Mouse (Mus musculus): Measurements from ENCODE around the gene Abcb10. TPM values are rescaled to one million over a fixed set of nuclear protein-coding genes. Genes with fewer than 3 reads are reported as not detected.

The Abcb10 gene
- polyA plus RNA-seq, 1 experiment from 2014 or later, result 20.1 TPM

DNA sequence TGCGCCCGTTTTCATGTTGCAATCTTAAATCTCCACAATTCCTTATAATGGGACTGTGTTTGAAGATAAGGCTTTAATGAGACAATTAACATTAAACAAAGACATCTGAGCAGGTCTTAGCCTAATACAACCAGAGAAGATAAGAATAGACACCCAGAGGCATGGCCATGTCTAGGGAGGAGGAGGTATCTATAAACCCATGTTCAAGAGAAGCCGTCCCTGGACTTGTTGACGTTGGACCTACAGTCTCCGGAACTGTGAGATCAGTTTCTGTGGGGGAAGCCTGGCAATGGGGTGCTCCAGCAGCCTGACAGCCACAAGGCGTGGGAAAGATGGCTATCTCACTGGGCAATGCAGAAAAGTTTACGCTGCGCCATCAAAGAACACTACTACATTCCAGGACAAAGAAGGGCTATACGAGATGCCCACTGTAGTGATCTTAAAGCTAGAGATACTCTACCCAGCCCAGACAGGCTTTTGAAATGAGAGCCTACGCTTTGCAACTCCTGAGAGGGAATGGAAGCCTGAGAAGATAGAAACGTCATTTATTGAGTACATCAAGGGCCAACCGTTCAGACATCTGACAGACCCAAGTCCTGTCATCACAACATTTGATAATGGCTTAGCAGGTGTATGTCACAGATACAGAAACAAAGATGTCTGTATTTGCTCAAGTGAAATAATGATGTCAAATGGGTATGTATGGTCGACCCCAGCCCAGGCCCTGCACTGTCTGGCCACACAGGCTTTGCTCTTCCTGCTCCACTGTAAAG lies 7.5 kb upstream of the Abcb10 start:
- H3K27me3 ChIP-seq (ENCODE audit: control insufficient read depth, insufficient read depth, low read length), result no peaks in the 10 kb centered on the region
- no peak for ATAC-seq (ENCODE audit: insufficient read depth, low FRiP score, low TSS enrichment)
- H3K4me1 ChIP-seq (ENCODE audit: control insufficient read depth, insufficient read depth, low read length), result no peaks in the 10 kb centered on the region
- DNase-seq (ENCODE audit: low spot score), result no peak
- 88% methylated on average over 13 of the region's 13 CpGs for WGBS
- H3K4me3 ChIP-seq (ENCODE audit: low read depth, low read length), result no peak overlapping the region
- no peaks in the 10 kb centered on the region for H3K9me3 ChIP-seq (ENCODE audit: control insufficient read depth, low read length)
- H3K4me2 ChIP-seq (ENCODE audit: low read depth), result no peak overlapping the region
- H3K9ac ChIP-seq (ENCODE audit: low read length), result no peak overlapping the region
- H3K36me3 ChIP-seq (ENCODE audit: control insufficient read depth, insufficient read depth, low read length), result no peaks in the 10 kb centered on the region
- H3K27ac ChIP-seq (ENCODE audit: low read depth, low read length), result no peak overlapping the region

DNA sequence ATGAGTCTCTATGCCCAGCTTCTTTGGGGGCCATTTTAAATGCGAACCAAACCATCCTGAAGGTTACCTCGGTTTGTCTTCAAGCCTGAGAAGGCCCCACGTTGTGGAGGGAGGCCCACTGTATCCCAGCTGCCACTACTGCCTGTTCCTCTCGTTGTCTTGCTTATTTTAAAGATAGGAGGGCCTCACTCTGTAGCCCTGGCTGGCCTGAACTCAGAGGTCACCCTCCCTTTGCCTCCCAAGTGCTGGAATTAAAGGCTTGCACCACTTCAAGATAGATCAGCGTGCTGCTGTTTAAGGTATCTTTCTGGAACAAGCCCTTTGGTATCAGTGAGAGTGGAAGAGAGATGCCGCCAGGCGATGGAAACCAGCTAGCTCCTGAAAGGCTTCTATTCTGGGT lies 6.2 kb upstream of the Abcb10 start:
- no peaks in the 10 kb centered on the region for H3K9me3 ChIP-seq (ENCODE audit: control insufficient read depth, low read length)
- H3K4me2 ChIP-seq (ENCODE audit: low read depth), result no peak overlapping the region
- no peaks in the 10 kb centered on the region for H3K4me1 ChIP-seq (ENCODE audit: control insufficient read depth, insufficient read depth, low read length)
- no peak overlapping the region for H3K4me3 ChIP-seq (ENCODE audit: low read depth, low read length)
- WGBS, result 78% methylated on average over 7 of the region's 7 CpGs
- no peaks in the 10 kb centered on the region for H3K27me3 ChIP-seq (ENCODE audit: control insufficient read depth, insufficient read depth, low read length)
- DNase-seq (ENCODE audit: low spot score) (no peak), ATAC-seq (ENCODE audit: insufficient read depth, low FRiP score, low TSS enrichment) (no peak)
- no peak overlapping the region for H3K27ac ChIP-seq (ENCODE audit: low read depth, low read length)
- no peaks in the 10 kb centered on the region for H3K36me3 ChIP-seq (ENCODE audit: control insufficient read depth, insufficient read depth, low read length)
- H3K9ac ChIP-seq (ENCODE audit: low read length), result no peak overlapping the region

DNA sequence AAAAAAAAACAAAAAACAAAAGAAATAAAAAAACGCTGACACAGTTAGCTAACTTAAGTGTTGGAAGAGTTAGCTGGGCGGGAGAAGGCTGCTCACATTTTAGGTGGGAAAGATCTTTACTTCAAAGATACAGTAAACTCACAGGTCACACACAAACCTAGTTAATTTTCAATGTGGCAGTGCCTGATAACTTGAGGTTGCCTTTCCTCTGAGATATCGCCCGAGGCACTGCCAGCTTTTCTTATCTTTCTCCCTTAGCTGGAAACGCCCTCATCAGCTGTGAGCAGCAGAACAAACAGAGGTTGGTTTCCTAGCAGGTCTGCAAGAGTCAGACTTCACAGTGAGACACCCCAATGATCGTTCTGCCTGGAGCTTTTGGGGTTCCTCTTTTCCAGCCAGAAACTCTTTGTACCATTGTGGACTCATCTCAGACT lies 5.7 kb upstream of the Abcb10 start:
- ATAC-seq (ENCODE audit: insufficient read depth, low FRiP score, low TSS enrichment) (no peak), DNase-seq (ENCODE audit: low spot score) (no peak)
- no peaks in the 10 kb centered on the region for H3K4me1 ChIP-seq (ENCODE audit: control insufficient read depth, insufficient read depth, low read length)
- H3K27ac ChIP-seq (ENCODE audit: low read depth, low read length), result no peak overlapping the region
- 81% methylated on average over 6 of the region's 6 CpGs for WGBS
- no peak overlapping the region for H3K4me2 ChIP-seq (ENCODE audit: low read depth)
- H3K27me3 ChIP-seq (ENCODE audit: control insufficient read depth, insufficient read depth, low read length), result no peaks in the 10 kb centered on the region
- H3K9ac ChIP-seq (ENCODE audit: low read length), result no peak overlapping the region
- no peak overlapping the region for H3K4me3 ChIP-seq (ENCODE audit: low read depth, low read length)
- no peaks in the 10 kb centered on the region for H3K9me3 ChIP-seq (ENCODE audit: control insufficient read depth, low read length)
- H3K36me3 ChIP-seq (ENCODE audit: control insufficient read depth, insufficient read depth, low read length), result no peaks in the 10 kb centered on the region

DNA sequence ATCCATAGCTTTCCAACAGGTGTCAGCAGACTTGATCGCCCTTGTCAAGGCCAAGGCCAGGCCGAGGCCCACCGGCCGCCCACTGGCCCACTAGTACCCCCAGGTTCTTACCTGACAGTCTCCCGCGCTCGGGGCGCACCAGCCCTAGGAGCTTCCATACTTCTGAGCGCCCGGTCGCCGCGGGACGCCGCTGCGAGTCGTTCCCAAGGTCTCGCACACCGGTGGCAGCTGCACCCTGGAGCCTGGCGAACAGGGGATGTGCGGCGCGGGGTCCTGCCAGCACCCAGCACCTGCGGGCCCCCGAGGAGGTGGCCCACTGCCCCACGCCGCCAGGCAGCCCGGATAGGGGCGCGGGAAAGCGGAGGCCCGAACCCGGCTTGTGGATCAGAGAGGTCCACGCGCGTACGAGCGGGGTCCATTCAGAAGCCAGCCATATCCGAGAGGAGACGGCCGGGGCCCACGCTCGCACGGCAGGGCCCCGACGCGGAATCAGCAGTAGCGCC lies 580 bp downstream of the Abcb10 start:
- no peaks in the 10 kb centered on the region for H3K36me3 ChIP-seq (ENCODE audit: control insufficient read depth, insufficient read depth, low read length)
- peak overlapping the region; percentile 78 for H3K4me3 ChIP-seq (ENCODE audit: low read depth, low read length)
- peak overlapping the region; percentile 75 for H3K9ac ChIP-seq (ENCODE audit: low read length)
- no peaks in the 10 kb centered on the region for H3K9me3 ChIP-seq (ENCODE audit: control insufficient read depth, low read length)
- H3K27ac ChIP-seq (ENCODE audit: low read depth, low read length), result peak overlapping the region; percentile 74
- DNase-seq (ENCODE audit: low spot score), result no peak
- peak overlapping the region; percentile 93 for H3K4me2 ChIP-seq (ENCODE audit: low read depth)
- H3K4me1 ChIP-seq (ENCODE audit: control insufficient read depth, insufficient read depth, low read length), result peaks cover 3% of the 10 kb centered on the region; the same call in 1 of the 2 replicates
- under 1% methylated on average over 45 of the region's 48 CpGs for WGBS
- no peaks in the 10 kb centered on the region for H3K27me3 ChIP-seq (ENCODE audit: control insufficient read depth, insufficient read depth, low read length)
- peak; percentile 45; the same call in 1 of the 2 replicates for ATAC-seq (ENCODE audit: insufficient read depth, low FRiP score, low TSS enrichment)

DNA sequence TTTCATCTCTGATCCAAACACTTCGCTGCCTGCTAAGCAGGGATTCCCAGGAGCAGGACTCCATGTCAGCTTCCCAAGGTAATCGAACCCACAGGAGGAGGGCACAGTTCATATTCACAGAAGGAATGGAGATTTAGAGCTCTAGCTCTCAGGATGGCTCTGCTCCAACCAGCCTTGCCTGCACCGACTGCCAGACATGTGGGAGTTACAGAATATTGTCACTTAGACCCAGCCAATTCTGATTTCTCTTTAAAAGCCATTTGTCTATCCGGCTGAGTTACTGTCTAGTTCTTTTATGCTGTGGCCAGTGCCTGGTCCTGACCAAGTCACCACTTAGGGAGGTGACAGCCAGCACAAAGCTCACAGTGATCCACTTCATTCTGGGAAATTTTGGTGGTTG lies 1.2 kb downstream of the Abcb10 start:
- Histone ChIP-seq H3K9ac (ENCODE audit: low read length) (peak overlapping the region; percentile 6; the same call in 1 of the 2 replicates), H3K4me3 (ENCODE audit: low read depth, low read length) (peak overlapping the region; percentile 78), H3K4me1 (ENCODE audit: control insufficient read depth, insufficient read depth, low read length) (peaks cover 3% of the 10 kb centered on the region; the same call in 1 of the 2 replicates), H3K27ac (ENCODE audit: low read depth, low read length) (no peak overlapping the region), H3K27me3 (ENCODE audit: control insufficient read depth, insufficient read depth, low read length) (no peaks in the 10 kb centered on the region), H3K4me2 (ENCODE audit: low read depth) (0 out of 2 replicates have a peak overlapping the region, but pooled peaks have one; percentile 9), H3K9me3 (ENCODE audit: control insufficient read depth, low read length) (no peaks in the 10 kb centered on the region), H3K36me3 (ENCODE audit: control insufficient read depth, insufficient read depth, low read length) (no peaks in the 10 kb centered on the region)
- DNase-seq (ENCODE audit: low spot score), result no peak
- 51% methylated on average over 4 of the region's 4 CpGs for WGBS
- ATAC-seq (ENCODE audit: insufficient read depth, low FRiP score, low TSS enrichment), result no peak

DNA sequence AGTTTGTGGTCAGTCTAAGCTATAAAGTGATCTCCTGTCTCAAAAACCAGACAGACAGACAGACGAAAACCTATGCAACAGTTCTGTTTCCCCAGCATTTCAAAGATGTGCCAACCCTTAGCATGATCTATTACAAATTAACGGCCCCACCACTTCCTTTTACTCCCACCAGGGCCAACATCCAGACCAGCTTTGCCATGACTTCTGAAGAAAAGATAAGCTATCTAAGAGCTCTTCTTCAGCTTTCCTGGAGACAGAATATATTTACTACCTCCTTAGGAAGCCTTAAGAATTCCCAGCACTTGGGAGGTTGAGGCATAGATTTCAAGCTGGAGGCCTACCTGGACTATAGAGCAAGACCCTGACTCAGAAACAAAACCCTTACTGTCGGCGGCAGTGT lies 2.7 kb downstream of the Abcb10 start:
- no peak overlapping the region for H3K4me3 ChIP-seq (ENCODE audit: low read depth, low read length)
- peaks cover 3% of the 10 kb centered on the region; the same call in 1 of the 2 replicates for H3K4me1 ChIP-seq (ENCODE audit: control insufficient read depth, insufficient read depth, low read length)
- 83% methylated on average over 4 of the region's 4 CpGs for WGBS
- no peak overlapping the region for H3K27ac ChIP-seq (ENCODE audit: low read depth, low read length)
- H3K36me3 ChIP-seq (ENCODE audit: control insufficient read depth, insufficient read depth, low read length), result no peaks in the 10 kb centered on the region
- no peak overlapping the region for H3K4me2 ChIP-seq (ENCODE audit: low read depth)
- DNase-seq (ENCODE audit: low spot score), result no peak
- H3K27me3 ChIP-seq (ENCODE audit: control insufficient read depth, insufficient read depth, low read length), result no peaks in the 10 kb centered on the region
- H3K9me3 ChIP-seq (ENCODE audit: control insufficient read depth, low read length), result no peaks in the 10 kb centered on the region
- ATAC-seq (ENCODE audit: insufficient read depth, low FRiP score, low TSS enrichment), result no peak
- H3K9ac ChIP-seq (ENCODE audit: low read length), result no peak overlapping the region

DNA sequence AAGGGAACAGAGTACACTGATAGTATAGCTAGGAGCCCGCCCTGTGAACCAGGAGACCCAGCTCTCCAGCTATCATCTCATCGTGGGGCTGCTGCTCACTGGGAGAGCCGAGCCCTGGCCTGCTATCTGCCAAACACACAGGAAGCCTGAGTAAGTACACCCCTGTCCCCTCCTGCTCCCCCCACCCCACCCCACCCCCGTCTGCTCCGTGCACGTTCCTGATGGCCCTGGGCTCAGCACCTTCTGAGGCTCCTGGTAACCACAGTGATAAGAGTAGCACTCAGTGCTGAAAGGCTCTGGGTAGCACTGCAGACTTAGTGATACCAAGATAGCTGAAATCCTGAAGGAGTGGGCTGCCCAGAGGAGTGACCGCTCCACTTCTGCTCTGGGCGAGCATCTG lies 4.0 kb downstream of the Abcb10 start:
- peaks cover 3% of the 10 kb centered on the region; the same call in 1 of the 2 replicates for H3K4me1 ChIP-seq (ENCODE audit: control insufficient read depth, insufficient read depth, low read length)
- no peaks in the 10 kb centered on the region for H3K36me3 ChIP-seq (ENCODE audit: control insufficient read depth, insufficient read depth, low read length)
- 73% methylated on average over 8 of the region's 8 CpGs for WGBS
- no peaks in the 10 kb centered on the region for H3K9me3 ChIP-seq (ENCODE audit: control insufficient read depth, low read length)
- no peak overlapping the region for H3K9ac ChIP-seq (ENCODE audit: low read length)
- no peak for DNase-seq (ENCODE audit: low spot score)
- no peak for ATAC-seq (ENCODE audit: insufficient read depth, low FRiP score, low TSS enrichment)
- no peaks in the 10 kb centered on the region for H3K27me3 ChIP-seq (ENCODE audit: control insufficient read depth, insufficient read depth, low read length)
- H3K27ac ChIP-seq (ENCODE audit: low read depth, low read length), result no peak overlapping the region
- no peak overlapping the region for H3K4me3 ChIP-seq (ENCODE audit: low read depth, low read length)
- H3K4me2 ChIP-seq (ENCODE audit: low read depth), result no peak overlapping the region

DNA sequence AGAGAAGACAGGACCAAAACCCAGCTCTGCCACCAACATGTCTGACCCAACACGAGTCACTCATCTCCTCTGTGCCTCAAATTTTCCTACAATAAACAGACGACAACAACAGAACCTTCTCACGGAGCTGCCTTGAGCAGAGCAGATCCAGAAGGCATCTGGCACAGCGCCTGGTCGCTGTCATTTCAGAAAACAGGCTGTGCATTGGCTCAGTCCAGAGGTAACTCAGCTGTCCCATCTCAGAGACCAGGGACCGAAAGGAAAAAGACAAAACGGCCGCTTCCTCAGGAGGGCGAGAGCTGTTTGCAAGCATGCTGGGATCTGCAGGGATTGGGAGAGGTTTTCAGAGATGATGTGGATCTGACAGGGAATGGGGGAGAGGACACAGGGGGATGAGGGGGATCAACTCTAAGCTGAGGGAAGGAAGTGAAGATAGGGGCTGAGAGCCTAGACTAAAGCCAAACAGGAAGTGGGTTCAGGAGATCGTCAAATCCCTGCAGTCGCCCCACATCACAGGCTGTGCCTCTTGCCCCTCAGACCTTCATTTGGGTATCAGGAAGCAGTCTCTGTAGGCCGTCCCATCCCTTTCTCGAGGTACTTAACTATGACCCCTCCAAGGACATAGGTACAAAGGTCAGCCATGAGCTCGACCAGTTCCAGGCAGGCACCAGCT lies 4.6 kb downstream of the Abcb10 start:
- H3K4me2 ChIP-seq (ENCODE audit: low read depth), result no peak overlapping the region
- H3K9ac ChIP-seq (ENCODE audit: low read length), result no peak overlapping the region
- H3K9me3 ChIP-seq (ENCODE audit: control insufficient read depth, low read length), result no peaks in the 10 kb centered on the region
- H3K27ac ChIP-seq (ENCODE audit: low read depth, low read length), result no peak overlapping the region
- no peak overlapping the region for H3K4me3 ChIP-seq (ENCODE audit: low read depth, low read length)
- 76% methylated on average over 14 of the region's 14 CpGs for WGBS
- peaks cover 3% of the 10 kb centered on the region; the same call in 1 of the 2 replicates for H3K4me1 ChIP-seq (ENCODE audit: control insufficient read depth, insufficient read depth, low read length)
- DNase-seq (ENCODE audit: low spot score) (no peak), ATAC-seq (ENCODE audit: insufficient read depth, low FRiP score, low TSS enrichment) (no peak)
- H3K36me3 ChIP-seq (ENCODE audit: control insufficient read depth, insufficient read depth, low read length), result no peaks in the 10 kb centered on the region
- H3K27me3 ChIP-seq (ENCODE audit: control insufficient read depth, insufficient read depth, low read length), result no peaks in the 10 kb centered on the region

Measured in neural tube, embryonic 11.5 days (tissue).